Mouse (Mus musculus) liver, adult 2 months (tissue): ENCODE data around the gene Teddm1b.

Experiments used
- CTCF ChIP-seq: fragments of 200-500 bp; IDR thresholded peaks from 2 replicates; pipeline ENCODE4 v1.5.1; 2011; ENCODE audit warnings: low read depth, low read length, control low read depth
- POLR2A ChIP-seq: fragments of 200-500 bp; IDR thresholded peaks from 2 replicates; pipeline ENCODE4 v1.6.1; 2011; ENCODE audit warnings: low read length, control low read depth; ENCODE audit not compliant: insufficient read depth; ENCODE audit errors: extremely low read depth

GRCm38 (mm10) chr1:153903006-153903405, 28.9 kb downstream of the Teddm1b start:
- TF ChIP-seq POLR2A, result no peak
- TF ChIP-seq CTCF, result no peak
